Mouse (Mus musculus) ovary, adult 10 weeks (tissue): ENCODE data around the gene P2rx5. TPM values are rescaled to one million over a fixed set of nuclear protein-coding genes. Genes with fewer than 3 reads are reported as not detected.

Experiments used
- polyA plus RNA-seq: library from polyadenylated mRNA; stranded (reverse); fragments of 350-450 nt; fragmentation: Illumina TruSeq; extraction: RNeasy Lipid Tissue Mini Kit (QIAGEN cat#74804); gene quantifications from one replicate; pipeline ENCODE4 v1.2.3, GENCODE M21; 2014

P2rx5 gene
- not detected for polyA plus RNA-seq

GRCm38 (mm10) chr11:73159957-73160810, at the start of gene P2rx5:
P2rx5 (plus strand) TSS chr11:73160421.

GRCm38 (mm10) chr11:73137591-73138501, 22.4 kb upstream of the P2rx5 start, which contains the start of gene Haspin:
Haspin (minus strand) TSS chr11:73138294.

GRCm38 (mm10) chr11:73176608-73177508, 16.6 kb downstream of the P2rx5 start, which contains the start of the genes Emc6 and Tax1bp3:
Emc6 (minus strand) TSS chr11:73177037.
Tax1bp3 (plus strand) TSS chr11:73177083.

GRCm38 (mm10) chr11:73198603-73199229, 38.5 kb downstream of the P2rx5 start, which contains the start of gene Ctns:
Ctns (minus strand) TSS chr11:73199042.

GRCm38 (mm10) chr11:73199230-73199712, 39.0 kb downstream of the P2rx5 start, which contains the start of gene Shpk:
Shpk (plus strand) TSS chr11:73199460.

Other genes starting within 250 kb of the P2rx5 start
- 5.1 TPM for gene Atp2a3, start 199.3 kb upstream of the P2rx5 start, polyA plus RNA-seq
- 0.17 TPM for gene P2rx1, start 161.3 kb upstream of the P2rx5 start, polyA plus RNA-seq
- not detected for gene Camkk1, start 141.4 kb upstream of the P2rx5 start, polyA plus RNA-seq
- gene Ncbp3, start 112.6 kb upstream of the P2rx5 start, polyA plus RNA-seq = 15.4 TPM
- gene Itgae, start 69.8 kb upstream of the P2rx5 start, polyA plus RNA-seq = not detected
- 5.8 TPM for gene Haspin, start 22.1 kb upstream of the P2rx5 start, polyA plus RNA-seq
- 26.8 TPM for gene Emc6, start 16.6 kb downstream of the P2rx5 start, polyA plus RNA-seq
- gene Tax1bp3, start 16.7 kb downstream of the P2rx5 start, polyA plus RNA-seq = 30.2 TPM
- gene Ctns, start 38.6 kb downstream of the P2rx5 start, polyA plus RNA-seq = 9.2 TPM
- 1.1 TPM for gene Shpk, start 39.0 kb downstream of the P2rx5 start, polyA plus RNA-seq
- not detected for gene Trpv1, start 73.9 kb downstream of the P2rx5 start, polyA plus RNA-seq
- gene Trpv3, start 107.0 kb downstream of the P2rx5 start, polyA plus RNA-seq = 0.20 TPM
- gene Aspa, start 169.2 kb downstream of the P2rx5 start, polyA plus RNA-seq = 7.9 TPM
- gene Gm49340, start 169.3 kb downstream of the P2rx5 start, polyA plus RNA-seq = not detected
- 0.74 TPM for gene Spata22, start 169.3 kb downstream of the P2rx5 start, polyA plus RNA-seq
- not detected for gene Olfr20, start 190.4 kb downstream of the P2rx5 start, polyA plus RNA-seq
- not detected for gene Olfr376, start 210.8 kb downstream of the P2rx5 start, polyA plus RNA-seq
- gene Olfr1, start 239.2 kb downstream of the P2rx5 start, polyA plus RNA-seq = not detected